ENCODE assay signal across 8 mouse cellular contexts in genomic region chr17:31535871-31536629, GRCm38 (mm10). TPM values are rescaled to one million over a fixed set of nuclear protein-coding genes. Genes with fewer than 3 reads are reported as not detected.
DNase-seq lines count a peak whose midpoint lies in the region; ATAC-seq lines count a peak whose summit lies in the region.

No protein-coding gene starts in this region.

- 3% methylated on average over 8 of the region's 8 CpGs for WGBS in forebrain, embryonic 15.5 days
- 33% methylated on average over 8 of the region's 8 CpGs for WGBS in heart, embryonic 16.5 days
- 20% methylated on average over 8 of the region's 8 CpGs for WGBS in lung, embryonic 15.5 days

- peak overlapping the region; percentile 14; the same call in 1 of the 2 replicates for H3K4me3 ChIP-seq in forebrain, embryonic 15.5 days
- H3K4me3 ChIP-seq in heart, embryonic 16.5 days (ENCODE audit: low read length) = no peak overlapping the region
- H3K4me3 ChIP-seq in lung, embryonic 15.5 days = no peak overlapping the region

- peak; percentile 95 for ATAC-seq in forebrain, embryonic 15.5 days (replicated peaks)
- peak; percentile 79 for ATAC-seq in heart, embryonic 16.5 days (replicated peaks; ENCODE audit: extremely low read depth, insufficient read depth, low FRiP score)
- ATAC-seq in lung, embryonic 15.5 days (ENCODE audit: borderline replicate concordance, extremely low read depth, low FRiP score, low TSS enrichment) = peak; percentile 82

- H3K36me3 ChIP-seq in forebrain, embryonic 15.5 days = peaks cover 8% of the 10 kb centered on the region
- H3K36me3 ChIP-seq in heart, embryonic 16.5 days (ENCODE audit: control insufficient read depth, insufficient read depth) = peaks cover 9% of the 10 kb centered on the region; the same call in 1 of the 2 replicates
- peaks cover 12% of the 10 kb centered on the region for H3K36me3 ChIP-seq in lung, embryonic 15.5 days

- no peaks in the 10 kb centered on the region for H3K27me3 ChIP-seq in forebrain, embryonic 15.5 days
- no peaks in the 10 kb centered on the region for H3K27me3 ChIP-seq in heart, embryonic 16.5 days (ENCODE audit: control insufficient read depth, insufficient read depth, low read length)
- H3K27me3 ChIP-seq in lung, embryonic 15.5 days = no peaks in the 10 kb centered on the region

- peaks cover 21% of the 10 kb centered on the region for H3K4me1 ChIP-seq in forebrain, embryonic 15.5 days
- peaks cover 8% of the 10 kb centered on the region; the same call in 1 of the 2 replicates for H3K4me1 ChIP-seq in heart, embryonic 16.5 days (ENCODE audit: control insufficient read depth, insufficient read depth, low read length)
- H3K4me1 ChIP-seq in lung, embryonic 15.5 days = peaks cover 11% of the 10 kb centered on the region

- peak overlapping the region; percentile 37 for H3K9ac ChIP-seq in forebrain, embryonic 15.5 days (replicated peaks)
- no peak overlapping the region for H3K9ac ChIP-seq in heart, embryonic 16.5 days (ENCODE audit: low read length)
- no peak overlapping the region for H3K9ac ChIP-seq in lung, embryonic 15.5 days

- peak overlapping the region; percentile 99 for H3K27ac ChIP-seq in forebrain, embryonic 15.5 days (replicated peaks)
- H3K27ac ChIP-seq in heart, embryonic 16.5 days (ENCODE audit: low read length) = peak overlapping the region; percentile 74
- peak overlapping the region; percentile 77 for H3K27ac ChIP-seq in lung, embryonic 15.5 days

- no peaks in the 10 kb centered on the region for H3K9me3 ChIP-seq in forebrain, embryonic 15.5 days
- no peaks in the 10 kb centered on the region for H3K9me3 ChIP-seq in heart, embryonic 16.5 days (replicated peaks; ENCODE audit: control insufficient read depth, low read length)
- H3K9me3 ChIP-seq in lung, embryonic 15.5 days = no peaks in the 10 kb centered on the region

- H3K4me2 ChIP-seq in forebrain, embryonic 15.5 days (replicated peaks) = peak overlapping the region; percentile 39
- 0 out of 2 replicates have a peak overlapping the region, but pooled peaks have one; percentile 4 for H3K4me2 ChIP-seq in heart, embryonic 16.5 days (ENCODE audit: low read depth, low read length)
- no peak overlapping the region for H3K4me2 ChIP-seq in lung, embryonic 15.5 days

- peak; percentile 55 to 71 for DNase-seq in cerebellum, postnatal 14 days
- no peak for DNase-seq in cerebellum, adult 9-10 months
- peak; percentile 77 to 88 for DNase-seq in kidney, postnatal 25 days
- DNase-seq in right cerebral cortex, adult 2 months (ENCODE audit: low spot score in 2 of 2) = peak; percentile 73 to 74
- no peak for DNase-seq in thymus, adult 18-20 months

RNA-seq across cellular contexts. Expression of gene Ndufv3, which starts 16.1 kb away (rescaled TPM):
- polyA plus RNA-seq in forebrain, embryonic 15.5 days (2015; fragmentation: Nextera tagmentation; extraction: Ambion mirVana) = 334 and 349 TPM in 2 replicates
- 625 and 628 TPM in 2 replicates for polyA plus RNA-seq in heart, embryonic 16.5 days (2015; fragmentation: Nextera tagmentation; extraction: Ambion mirVana)
- polyA plus RNA-seq in lung, embryonic 15.5 days (2015; fragmentation: Nextera tagmentation; extraction: Ambion mirVana) = 237 and 240 TPM in 2 replicates

RNA-seq across cellular contexts. Expression of gene Wdr4, which starts 16.3 kb away (rescaled TPM):
- polyA plus RNA-seq in forebrain, embryonic 15.5 days (2015; fragmentation: Nextera tagmentation; extraction: Ambion mirVana) = 40.3 and 41.5 TPM in 2 replicates
- polyA plus RNA-seq in heart, embryonic 16.5 days (2015; fragmentation: Nextera tagmentation; extraction: Ambion mirVana) = 20.2 and 21.8 TPM in 2 replicates
- polyA plus RNA-seq in lung, embryonic 15.5 days (2015; fragmentation: Nextera tagmentation; extraction: Ambion mirVana) = 38.0 and 39.9 TPM in 2 replicates

RNA-seq across cellular contexts. Expression of gene Pknox1, which starts 28.5 kb away (rescaled TPM):
- 31.3 and 33.2 TPM in 2 replicates for polyA plus RNA-seq in forebrain, embryonic 15.5 days (2015; fragmentation: Nextera tagmentation; extraction: Ambion mirVana)
- 17.9 and 20.6 TPM in 2 replicates for polyA plus RNA-seq in heart, embryonic 16.5 days (2015; fragmentation: Nextera tagmentation; extraction: Ambion mirVana)
- polyA plus RNA-seq in lung, embryonic 15.5 days (2015; fragmentation: Nextera tagmentation; extraction: Ambion mirVana) = 41.6 and 42.4 TPM in 2 replicates

Comparison
In these comparisons a context has a peak if more than half of its experiments do, and no peak if none do; other contexts are left out.
1. DNase-seq: peak in cerebellum, postnatal 14 days (2 of 2), kidney, postnatal 25 days (2 of 2) and right cerebral cortex, adult 2 months (2 of 2); none in cerebellum, adult 9-10 months (single experiment) and thymus, adult 18-20 months (0 of 2).
2. Peak in every context shown above with its lines, with median percentiles within 50 percentile points of each other: ATAC-seq and H3K27ac ChIP-seq.